Mouse (Mus musculus): ENCODE measurements at regions not wholly inside any gene's neighbourhood (a gene's known extent, or its start where the extent isn't known, plus 50 kb on each side); places are given as distances from the start of the nearest gene placed in this dataset.

DNA sequence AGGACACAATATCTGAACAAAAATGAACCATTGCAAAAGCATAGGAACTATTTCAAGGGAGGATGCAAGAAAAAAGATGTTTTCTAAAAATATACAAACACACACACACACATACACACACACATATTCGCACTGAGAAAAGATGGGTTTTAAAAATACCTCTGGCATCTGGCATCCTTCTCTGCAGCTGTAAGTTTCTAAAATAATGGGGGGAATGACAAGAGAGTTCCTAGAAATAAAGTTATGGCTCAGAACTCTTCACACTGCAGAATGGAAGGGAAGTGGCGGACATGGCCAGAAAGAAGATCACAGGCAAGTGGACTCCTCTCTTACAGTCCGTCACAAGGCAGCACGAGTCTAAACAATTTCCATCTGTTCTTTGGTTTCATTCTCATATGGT, 66.5 kb upstream of the Lrig3 start:
- ATAC-seq (ENCODE audit: insufficient number of reproducible peaks, insufficient read depth, low FRiP score, low TSS enrichment, low read depth), result no peak
- Histone ChIP-seq H3K4me3 (no peak overlapping the region), H3K27ac (no peak overlapping the region), H3K27me3 (peaks cover under 1% of the 10 kb centered on the region; the same call in 1 of the 2 replicates), H3K9me3 (no peaks in the 10 kb centered on the region), H3K9ac (no peak overlapping the region), H3K36me3 (no peaks in the 10 kb centered on the region), H3K4me2 (no peak overlapping the region), H3K4me1 (peaks cover 6% of the 10 kb centered on the region; the same call in 1 of the 2 replicates)
- 49% methylated on average over 4 of the region's 4 CpGs for WGBS

- H3K27me3 ChIP-seq, result peaks cover 6% of the 10 kb centered on the region; the same call in 1 of the 2 replicates
- no peaks in the 10 kb centered on the region for H3K36me3 ChIP-seq
- H3K27ac ChIP-seq, result no peak overlapping the region
- 77% methylated on average over 2 of the region's 2 CpGs for WGBS
- no peak overlapping the region for H3K9ac ChIP-seq
- peaks cover 6% of the 10 kb centered on the region; the same call in 1 of the 2 replicates for H3K4me1 ChIP-seq
- H3K4me3 ChIP-seq, result no peak overlapping the region
- H3K4me2 ChIP-seq, result no peak overlapping the region
- no peak for ATAC-seq (ENCODE audit: insufficient number of reproducible peaks, insufficient read depth, low FRiP score, low TSS enrichment, low read depth)
- H3K9me3 ChIP-seq, result no peaks in the 10 kb centered on the region
Measured at GRCm38 (mm10) chr10:125900562-125900961, 65.4 kb upstream of the Lrig3 start.

DNA sequence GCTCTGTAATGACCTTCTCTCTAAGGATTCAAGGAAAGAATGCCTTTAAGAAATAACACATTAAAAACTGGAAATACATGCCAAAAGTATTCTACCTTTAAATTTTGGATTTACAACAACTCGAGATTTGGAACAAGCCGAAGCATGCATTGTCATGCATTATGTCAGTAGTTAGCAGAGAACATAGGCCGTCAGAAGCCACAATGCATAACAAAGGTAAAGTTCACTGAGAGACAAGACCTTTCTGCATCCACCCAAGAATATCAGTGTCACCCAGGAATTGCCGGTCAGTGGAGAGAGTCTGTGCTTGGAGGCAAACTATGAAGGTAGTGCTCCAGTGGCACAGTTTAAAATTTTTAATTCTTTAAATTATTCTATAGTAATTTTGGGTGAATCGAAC, 63.3 kb upstream of the Lrig3 start:
- no peak overlapping the region for H3K9ac ChIP-seq

DNA sequence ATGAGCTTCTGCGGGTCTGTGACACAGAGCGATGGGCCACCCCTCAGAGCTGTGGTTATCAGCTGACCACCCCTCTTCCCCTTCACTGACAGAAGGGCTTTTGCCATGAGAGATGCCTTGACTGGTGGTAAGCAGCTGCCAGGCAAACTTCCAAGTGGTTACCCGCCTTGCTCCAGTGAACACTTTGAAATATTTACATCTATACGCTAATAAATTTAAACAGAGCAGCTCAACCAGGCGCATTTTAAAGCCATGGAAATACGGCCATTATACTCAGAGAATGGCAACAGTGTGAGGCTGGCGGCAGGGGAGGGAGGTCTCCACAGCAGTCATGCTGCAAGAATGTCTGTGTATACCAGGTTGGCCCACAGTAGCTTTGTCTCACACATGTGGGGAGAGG, 53.8 kb upstream of the Lrig3 start:
- no peak overlapping the region for H3K27ac ChIP-seq
- ATAC-seq (ENCODE audit: insufficient number of reproducible peaks, insufficient read depth, low FRiP score, low TSS enrichment, low read depth), result no peak

More for the DNA sequence above, 63.3 kb upstream of the Lrig3 start:
- 75% methylated on average over 5 of the region's 5 CpGs for WGBS
- Histone ChIP-seq H3K4me2 (no peak overlapping the region), H3K36me3 (no peaks in the 10 kb centered on the region), H3K27ac (no peak overlapping the region), H3K4me1 (no peaks in the 10 kb centered on the region), H3K27me3 (peaks cover 6% of the 10 kb centered on the region; the same call in 1 of the 2 replicates), H3K9me3 (no peaks in the 10 kb centered on the region), H3K4me3 (no peak overlapping the region)
- ATAC-seq (ENCODE audit: insufficient number of reproducible peaks, insufficient read depth, low FRiP score, low TSS enrichment, low read depth), result no peak

More for the DNA sequence above, 53.8 kb upstream of the Lrig3 start:
- no peak overlapping the region for H3K9ac ChIP-seq
- H3K4me1 ChIP-seq, result 0 out of 2 replicates have a peak, but pooled peaks cover 14% of the 10 kb centered on the region
- no peaks in the 10 kb centered on the region for H3K36me3 ChIP-seq
- H3K4me3 ChIP-seq, result no peak overlapping the region
- H3K9me3 ChIP-seq, result no peaks in the 10 kb centered on the region
- H3K27me3 ChIP-seq, result no peaks in the 10 kb centered on the region
- H3K4me2 ChIP-seq, result no peak overlapping the region
- WGBS, result 70% methylated on average over 7 of the region's 7 CpGs
